Mouse (Mus musculus): ENCODE data around the gene Sez6l2.

DNA sequence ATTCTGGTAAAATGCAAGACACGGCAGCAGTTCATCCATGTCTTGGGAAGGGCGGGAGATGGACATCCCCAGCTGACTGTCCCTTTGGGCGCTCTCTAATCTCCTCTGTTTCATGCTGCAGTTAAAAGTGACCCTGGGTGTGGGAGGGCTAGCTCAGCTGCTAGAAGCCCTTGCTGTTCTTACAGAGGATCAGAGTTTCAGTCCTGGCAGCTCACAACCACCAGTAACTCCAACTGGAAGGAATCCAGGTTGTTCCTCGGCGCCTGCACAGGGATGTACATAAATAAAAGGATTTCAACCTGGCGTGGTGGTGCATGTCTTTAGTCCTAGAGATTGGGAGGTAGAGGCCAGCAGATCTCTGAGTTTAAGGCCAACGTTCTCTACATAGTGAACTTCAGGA is 32.8 kb downstream of the Sez6l2 start:
- no peak for TF ChIP-seq POLR2A (IDR thresholded peaks at IDR 0.05; ENCODE audit: extremely low read depth, insufficient read depth, low read length)
- no peak for TF ChIP-seq CTCF (IDR thresholded peaks at IDR 0.05; ENCODE audit: low read depth, low read length)
